Mouse (Mus musculus) G1E (cell line): ENCODE results near the gene Trim50. TPM values are rescaled to one million over a fixed set of nuclear protein-coding genes. Genes with fewer than 3 reads are reported as not detected.
"Not testable (repeated sequence)": the region's sequence is repeated elsewhere in the genome, so short reads cannot be mapped to it uniquely, and the experiment has no call there.

Source experiments
- ATAC-seq: 2 replicates; pipeline ENCODE4 v1.8.0; 2016; ENCODE audit warnings: mild to moderate bottlenecking; ENCODE audit not compliant: insufficient number of reproducible peaks, poor library complexity, low FRiP score, severe bottlenecking; ENCODE audit errors: extremely low read depth
- DNase-seq: peaks from one replicate; pipeline ENCODE4 v3.0.0; 2012; ENCODE audit warnings: low spot score
- H3K27me3 ChIP-seq: 2 replicates; pipeline ENCODE4 v1.6.1; 2012; ENCODE audit warnings: mild to moderate bottlenecking, low read length, inconsistent platforms; ENCODE audit not compliant: insufficient read depth
- H3K36me3 ChIP-seq: replicated peaks from 2 replicates; pipeline ENCODE3; 2012; ENCODE audit warnings: mild to moderate bottlenecking, inconsistent platforms
- H3K4me1 ChIP-seq: 2 replicates; pipeline ENCODE4 v1.6.1; 2012; ENCODE audit warnings: low read depth, low read length, inconsistent platforms, mixed read lengths; ENCODE audit not compliant: insufficient read depth
- H3K4me3 ChIP-seq: 2 replicates; pipeline ENCODE4 v1.5.1; 2012; ENCODE audit warnings: low read depth, mild to moderate bottlenecking, inconsistent platforms, low read length, moderate library complexity, mixed read lengths
- H3K9me3 ChIP-seq: replicated peaks from 2 replicates; pipeline ENCODE4 v1.6.1; 2012; ENCODE audit warnings: inconsistent platforms
- CTCF ChIP-seq: IDR thresholded peaks from 2 replicates; pipeline ENCODE4 v1.5.1; 2012; ENCODE audit warnings: low read depth, low read length, inconsistent platforms, mixed read lengths
- GATA1 ChIP-seq: IDR thresholded peaks from 2 replicates; pipeline ENCODE4 v1.6.1; 2012; ENCODE audit warnings: borderline replicate concordance, low read length, inconsistent platforms, mixed read lengths
- GATA2 ChIP-seq: IDR thresholded peaks from 2 replicates; pipeline ENCODE4 v1.6.1; 2012; ENCODE audit warnings: low read depth, low read length, inconsistent platforms, borderline replicate concordance
- POLR2AphosphoS5 ChIP-seq: IDR thresholded peaks from 2 replicates; pipeline ENCODE4 v1.6.1; 2012; ENCODE audit warnings: low read depth, low read length, inconsistent platforms; ENCODE audit not compliant: insufficient replicate concordance
- TAL1 ChIP-seq: conservative IDR thresholded peaks from 2 replicates; pipeline ENCODE4 v1.6.1; 2012; ENCODE audit warnings: low read depth, low read length, inconsistent platforms, mixed read lengths
- polyA plus RNA-seq: library from polyadenylated mRNA; stranded (reverse); fragments of >175 nt; gene quantifications from 2 replicates; pipeline ENCODE4 v1.2.3, GENCODE M21; 2012
- total RNA-seq, 2 experiments: library from RNA; stranded (forward) in 1 of 2; stranded (reverse) in 1 of 2; fragments of 200-1000 nt in 1 of 2; fragments of >200 nt in 1 of 2; fragmentation: Nextera tagmentation in 1 of 2; gene quantifications; 2 replicates each; pipeline ENCODE4 v1.2.3; 2014 to 2017

Gene Trim50
- total and polyA plus RNA-seq, 3 experiments: 0.16 TPM; not detected in 2

GRCm38 (mm10) chr5:135362572-135362971 is 9.5 kb downstream of the Trim50 start:
- TF ChIP-seq TAL1 (no peak), CTCF (no peak), POLR2AphosphoS5 (no peak), GATA2 (no peak), GATA1 (no peak)
- peaks cover 4% of the 10 kb centered on the region for H3K36me3 ChIP-seq
- H3K27me3 ChIP-seq: peaks cover 17% of the 10 kb centered on the region
- no peak overlapping the region for H3K4me3 ChIP-seq
- ATAC-seq (no peak), DNase-seq (no peak)
- peaks cover 3% of the 10 kb centered on the region; the same call in 1 of the 2 replicates for H3K4me1 ChIP-seq
- no peaks in the 10 kb centered on the region for H3K9me3 ChIP-seq

- Histone ChIP-seq H3K36me3 (peaks cover 6% of the 10 kb centered on the region), H3K4me3 (no peak overlapping the region), H3K4me1 (peaks cover 4% of the 10 kb centered on the region; the same call in 1 of the 2 replicates), H3K27me3 (peaks cover 17% of the 10 kb centered on the region), H3K9me3 (no peaks in the 10 kb centered on the region)
- no peak for TF ChIP-seq GATA2
- no peak for TF ChIP-seq CTCF
- TF ChIP-seq POLR2AphosphoS5: no peak
- TF ChIP-seq GATA1: no peak
- TF ChIP-seq TAL1: no peak
- DNase-seq (no peak), ATAC-seq (no peak)
These were observed 10.4 kb downstream of the Trim50 start for GRCm38 (mm10) chr5:135363540-135363939.

- no peak for DNase-seq
- Histone ChIP-seq H3K4me3 (no peak overlapping the region), H3K36me3 (peaks cover 28% of the 10 kb centered on the region), H3K9me3 (no peaks in the 10 kb centered on the region), H3K4me1 (peaks cover 23% of the 10 kb centered on the region), H3K27me3 (peaks cover 17% of the 10 kb centered on the region)
- ATAC-seq: no peak
- no peak for TF ChIP-seq CTCF
- TF ChIP-seq POLR2AphosphoS5: no peak
- TF ChIP-seq TAL1: no peak
- TF ChIP-seq GATA2: no peak
These were observed 14.7 kb downstream of the Trim50 start for GRCm38 (mm10) chr5:135367841-135368240.

GRCm38 (mm10) chr5:135368312-135368711 is 15.2 kb downstream of the Trim50 start:
- no peak for ATAC-seq
- peaks cover 17% of the 10 kb centered on the region for H3K27me3 ChIP-seq
- TF ChIP-seq POLR2AphosphoS5 (no peak), GATA2 (no peak), CTCF (no peak)
- H3K4me1 ChIP-seq: peaks cover 23% of the 10 kb centered on the region
- no peak overlapping the region for H3K4me3 ChIP-seq
- no peak for DNase-seq
- H3K36me3 ChIP-seq: peaks cover 32% of the 10 kb centered on the region
- no peaks in the 10 kb centered on the region for H3K9me3 ChIP-seq

GRCm38 (mm10) chr5:135369196-135369595 is 16.1 kb downstream of the Trim50 start:
- not testable (repeated sequence) for ATAC-seq, H3K9me3 ChIP-seq, DNase-seq, H3K27me3 ChIP-seq
- Histone ChIP-seq H3K36me3 (peaks cover 41% of the 10 kb centered on the region), H3K4me1 (peaks cover 26% of the 10 kb centered on the region), H3K4me3 (peak overlapping the region; percentile 100)

GRCm38 (mm10) chr5:135369787-135370654 is 16.9 kb downstream of the Trim50 start, which contains the start of gene Nsun5:
Gene Nsun5 (plus strand): TSS chr5:135369953.
- TF ChIP-seq POLR2AphosphoS5: no peak
- no peak for TF ChIP-seq GATA2
- no peak for TF ChIP-seq CTCF
- no peak for TF ChIP-seq TAL1
- no peak for TF ChIP-seq GATA1
- Histone ChIP-seq H3K36me3 (peaks cover 49% of the 10 kb centered on the region), H3K9me3 (no peaks in the 10 kb centered on the region), H3K4me3 (peak within 1 kb of the TSS; percentile 100), H3K4me1 (peaks cover 29% of the 10 kb centered on the region), H3K27me3 (peaks cover 8% of the 10 kb centered on the region)
- DNase-seq (peak; percentile 82), ATAC-seq (peak; percentile 55; the same call in 1 of the 2 replicates)
